Comparison of ENCODE assay signal across 27 mouse cellular contexts in genomic region chr9:71640361-71640927, GRCm38 (mm10). TPM values are rescaled to one million over a fixed set of nuclear protein-coding genes. Genes with fewer than 3 reads are reported as not detected.
DNase-seq lines count a peak whose midpoint lies in the region; ATAC-seq and TF ChIP-seq lines count a peak whose summit lies in the region.
"Had no signal": no experiment of that assay in that cellular context is flagged by ENCODE, and none has a peak within 500 bp of the region (broad histone marks: within the 10 kb centered on the region; RNA-seq: fewer than 3 reads in every experiment).

No protein-coding gene starts in this region.

- no peak overlapping the region for H3K4me3 ChIP-seq in heart, embryonic 10.5 days
- no peak overlapping the region for H3K4me3 ChIP-seq in heart, embryonic 15.5 days
- H3K4me3 ChIP-seq in testis, adult 2 months (ENCODE audit: control insufficient read depth, low read depth, low read length), result no peak overlapping the region
- H3K4me3 ChIP-seq in liver, embryonic 12.5 days, result no peak overlapping the region
- H3K4me3 ChIP-seq: embryonic facial prominence, embryonic 13.5 days; layer of hippocampus, adult 2 months; left cerebral cortex, adult 2 months; limb, embryonic 12.5 days had no signal

- no peak overlapping the region for H3K9ac ChIP-seq in heart, embryonic 15.5 days
- no peak overlapping the region for H3K9ac ChIP-seq in liver, embryonic 12.5 days
- H3K9ac ChIP-seq: embryonic facial prominence, embryonic 13.5 days; forebrain, postnatal 0 days; limb, embryonic 12.5 days had no signal

- no peak for TF ChIP-seq POLR2A in testis, adult 2 months (IDR thresholded peaks at IDR 0.05; ENCODE audit: control insufficient read depth, low read depth, low read length)

- peaks cover 30% of the 10 kb centered on the region for H3K4me1 ChIP-seq in heart, embryonic 10.5 days
- H3K4me1 ChIP-seq in heart, embryonic 15.5 days (replicated peaks), result peaks cover 6% of the 10 kb centered on the region; the same call in 1 of the 2 replicates
- no peaks in the 10 kb centered on the region; the same call in 1 of the 2 replicates for H3K4me1 ChIP-seq in testis, adult 2 months (ENCODE audit: control insufficient read depth, insufficient read depth, low read length)
- H3K4me1 ChIP-seq in liver, embryonic 12.5 days, result no peaks in the 10 kb centered on the region
- H3K4me1 ChIP-seq: embryonic facial prominence, embryonic 13.5 days had no signal

- peaks cover 83% of the 10 kb centered on the region for H3K36me3 ChIP-seq in heart, embryonic 10.5 days
- H3K36me3 ChIP-seq in heart, embryonic 15.5 days, result peaks cover 20% of the 10 kb centered on the region; the same call in 1 of the 2 replicates
- H3K36me3 ChIP-seq in testis, adult 2 months (ENCODE audit: control insufficient read depth, insufficient read depth, low read length), result no peaks in the 10 kb centered on the region
- H3K36me3 ChIP-seq in liver, embryonic 12.5 days, result peaks cover 6% of the 10 kb centered on the region

- no peak for TF ChIP-seq CTCF in testis, adult 2 months (IDR thresholded peaks at IDR 0.05; ENCODE audit: control insufficient read depth, insufficient read depth, insufficient replicate concordance, low read depth, low read length)

- no peak for DNase-seq in heart, embryonic 10.5 days (ENCODE audit: low spot score)
- DNase-seq in heart, adult 8-10 months (ENCODE audit: low spot score), result no peak
- DNase-seq in heart, adult 11 months, result no peak
- DNase-seq in testis, postnatal 14 days (ENCODE audit: low spot score), result no peak
- DNase-seq in embryo, embryonic 9.5 days (ENCODE audit: extremely low spot score), result no peak
- DNase-seq: adrenal gland, postnatal 25 days; cerebellum, adult 11-12 months; cerebellum, adult 9-11 months; embryo, embryonic 11 days; forebrain, postnatal 0 days; gastrocnemius, postnatal 10 days; lung, postnatal 36 days; right cerebral cortex, postnatal 25 days; spleen, adult 18-20 months; thymus, adult 2 months; thymus, postnatal 36 days had no signal

- H3K9me3 ChIP-seq in heart, embryonic 10.5 days, result 0 out of 2 replicates have a peak, but pooled peaks cover 3% of the 10 kb centered on the region
- no peaks in the 10 kb centered on the region for H3K9me3 ChIP-seq in heart, embryonic 15.5 days (replicated peaks)
- peaks cover 6% of the 10 kb centered on the region; the same call in 1 of the 2 replicates for H3K9me3 ChIP-seq in liver, embryonic 12.5 days (replicated peaks)
- H3K9me3 ChIP-seq: embryonic facial prominence, embryonic 13.5 days; limb, embryonic 12.5 days had no signal

- H3K4me2 ChIP-seq in heart, embryonic 15.5 days, result no peak overlapping the region
- no peak overlapping the region for H3K4me2 ChIP-seq in liver, embryonic 12.5 days
- H3K4me2 ChIP-seq: embryonic facial prominence, embryonic 13.5 days; limb, embryonic 12.5 days; midbrain, embryonic 11.5 days had no signal

- 0 out of 2 replicates have a peak overlapping the region, but pooled peaks have one; percentile 17 for H3K27ac ChIP-seq in heart, embryonic 10.5 days
- H3K27ac ChIP-seq in heart, embryonic 15.5 days, result 0 out of 2 replicates have a peak overlapping the region, but pooled peaks have one; percentile 4
- peak overlapping the region; percentile 45; the same call in 1 of the 2 replicates for H3K27ac ChIP-seq in testis, adult 2 months (ENCODE audit: control insufficient read depth, insufficient read depth, low read depth, low read length)
- H3K27ac ChIP-seq in liver, embryonic 12.5 days, result no peak overlapping the region
- H3K27ac ChIP-seq: embryonic facial prominence, embryonic 13.5 days; layer of hippocampus, adult 2 months; left cerebral cortex, adult 2 months; limb, embryonic 12.5 days had no signal

- no peaks in the 10 kb centered on the region for H3K27me3 ChIP-seq in heart, embryonic 10.5 days (ENCODE audit: insufficient read depth, poor library complexity, severe bottlenecking)
- H3K27me3 ChIP-seq in heart, embryonic 15.5 days, result no peaks in the 10 kb centered on the region
- H3K27me3 ChIP-seq in testis, adult 2 months (ENCODE audit: control insufficient read depth, insufficient read depth, low read length), result no peaks in the 10 kb centered on the region
- H3K27me3 ChIP-seq in liver, embryonic 12.5 days (replicated peaks), result no peaks in the 10 kb centered on the region
- H3K27me3 ChIP-seq: CH12.LX; embryonic facial prominence, embryonic 13.5 days; limb, embryonic 12.5 days had no signal

- WGBS in heart, embryonic 10.5 days, result 70% methylated on average over 4 of the region's 4 CpGs
- WGBS in heart, embryonic 15.5 days, result 67% methylated on average over 4 of the region's 4 CpGs
- WGBS in liver, embryonic 12.5 days (ENCODE audit: insufficient replicate concordance), result 64% methylated on average over 4 of the region's 4 CpGs

- ATAC-seq in heart, embryonic 15.5 days (replicated peaks; ENCODE audit: insufficient number of reproducible peaks, insufficient read depth, low FRiP score, low read depth), result no peak
- no peak for ATAC-seq in liver, embryonic 12.5 days
- ATAC-seq: forebrain, postnatal 0 days; hindbrain, embryonic 16.5 days; midbrain, embryonic 16.5 days had no signal

RNA-seq across cellular contexts. Expression of gene Myzap, which starts 48.3 kb away (rescaled TPM):
- polyA plus RNA-seq in heart, embryonic 10.5 days (2016; fragmentation: Nextera tagmentation; extraction: Ambion mirVana), result 23.4 and 38.5 TPM in 2 replicates
- total RNA-seq in heart, adult 8-10 months (2022), result 100 to 1,000 TPM; 373 to 483 (median 430) TPM
- polyA plus RNA-seq in heart, embryonic 15.5 days (2015; fragmentation: Nextera tagmentation; extraction: Ambion mirVana), result 121 and 148 TPM in 2 replicates
- 2.7 and 4.1 TPM in 2 replicates for polyA plus RNA-seq in testis, adult 2 months (2012; rRNA removed)
- polyA plus RNA-seq in liver, embryonic 12.5 days (2016; fragmentation: Nextera tagmentation; extraction: Ambion mirVana), result 4.4 TPM in 2 replicates
